Mouse (Mus musculus): ENCODE results near the gene Dmd.

DNA sequence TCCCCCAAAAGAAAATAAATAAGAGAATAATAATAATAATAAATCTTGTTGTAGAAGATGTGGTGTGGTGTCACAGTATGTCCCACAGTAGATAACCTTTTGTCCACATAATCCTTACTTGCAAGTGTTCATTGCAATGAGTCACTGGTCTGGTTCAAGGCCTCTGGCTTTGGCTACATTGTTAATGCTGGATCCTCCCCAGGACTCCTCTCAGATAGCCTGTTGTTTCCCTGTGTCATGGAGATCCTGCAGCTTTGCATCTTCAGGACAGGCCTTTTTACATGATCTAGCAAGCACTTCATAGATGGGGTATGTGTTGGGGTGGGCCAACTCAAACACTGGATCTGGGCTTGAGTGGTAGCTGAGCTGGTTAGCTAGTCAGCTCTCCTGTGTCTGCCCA lies 2150.0 kb downstream of the Dmd start:
- TF ChIP-seq FLI1 (IDR thresholded peaks at IDR 0.05; ENCODE audit: low read length) (no peak), GATA1 (IDR thresholded peaks at IDR 0.05; ENCODE audit: borderline replicate concordance, low read length) (no peak)
